Mouse (Mus musculus) heart, embryonic 14.5 days (tissue): Measurements from ENCODE around the gene 1700029P11Rik. TPM values are rescaled to one million over a fixed set of nuclear protein-coding genes. Genes with fewer than 3 reads are reported as not detected.

Source experiments
- ATAC-seq: fragments of 200-750 bp; cut with Nextera tagmentation; 2 replicates; pipeline ENCODE4 v1.8.0; 2017; ENCODE audit warnings: low read depth, moderate TSS enrichment; ENCODE audit not compliant: insufficient number of reproducible peaks, insufficient read depth, low FRiP score
- H3K27ac ChIP-seq, 2 experiments: fragments of 200-500 bp in 1 of 2; fragments of 300-500 bp in 1 of 2; sonication (generic) in 1 of 2; replicated peaks in 1 of 2; 2 replicates each; pipeline ENCODE4 v1.5.1; 2012 to 2014; ENCODE audit warnings: low read depth in 2 of 2, low read length in 2 of 2, control low read depth in 1 of 2, mild to moderate bottlenecking in 1 of 2, mixed read lengths in 1 of 2; ENCODE audit not compliant: control insufficient read depth in 1 of 2, insufficient read depth in 1 of 2
- H3K27me3 ChIP-seq: fragments of 300-500 bp; sonication (generic); 2 replicates; pipeline ENCODE4 v1.6.1; 2014; ENCODE audit warnings: mild to moderate bottlenecking, low read length, control low read depth; ENCODE audit not compliant: control insufficient read depth, insufficient read depth
- H3K36me3 ChIP-seq: fragments of 300-500 bp; sonication (generic); 2 replicates; pipeline ENCODE4 v1.6.1; 2014; ENCODE audit warnings: mild to moderate bottlenecking, control low read depth, low read length, mixed read lengths; ENCODE audit not compliant: control insufficient read depth, insufficient read depth
- H3K4me1 ChIP-seq, 2 experiments: fragments of 200-500 bp in 1 of 2; fragments of 300-500 bp in 1 of 2; sonication (generic) in 1 of 2; 2 replicates each; pipeline ENCODE4 v1.6.1; 2012 to 2014; ENCODE audit warnings: low read length in 2 of 2, control low read depth in 1 of 2, mixed read lengths in 1 of 2; ENCODE audit not compliant: control insufficient read depth in 2 of 2, insufficient read depth in 2 of 2
- H3K4me2 ChIP-seq: fragments of 300-500 bp; sonication (generic); 2 replicates; pipeline ENCODE4 v1.6.1; 2014; ENCODE audit warnings: mild to moderate bottlenecking, low read length
- H3K4me3 ChIP-seq, 2 experiments: fragments of 200-500 bp in 1 of 2; fragments of 300-500 bp in 1 of 2; sonication (generic) in 1 of 2; 2 replicates each; pipeline ENCODE4 v1.5.1; 2012 to 2014; ENCODE audit warnings: low read length in 2 of 2, mild to moderate bottlenecking in 2 of 2, control low read depth in 1 of 2, low read depth in 1 of 2, moderate library complexity in 1 of 2; ENCODE audit not compliant: control insufficient read depth in 1 of 2, insufficient read depth in 1 of 2
- H3K9ac ChIP-seq: fragments of 300-500 bp; sonication (generic); 2 replicates; pipeline ENCODE4 v1.6.1; 2014; ENCODE audit warnings: mild to moderate bottlenecking, low read length
- H3K9me3 ChIP-seq: fragments of 300-500 bp; sonication (generic); 2 replicates; pipeline ENCODE4 v1.6.1; 2016; ENCODE audit warnings: low read length, control low read depth; ENCODE audit not compliant: control insufficient read depth
- WGBS: fragments of 180-500 bp; shearing (Covaris S2); extraction: QIAGEN DNeasy Blood & Tissue Kit; methylation state at CpG from one replicate; pipeline ENCODE4 v1.1.7; 2014; 5-methylcytosine and 5-hydroxymethylcytosine counted together
- polyA plus RNA-seq: library from polyadenylated mRNA; unstranded; fragments of >200 nt; fragmentation: Nextera tagmentation; extraction: Ambion mirVana; gene quantifications from 2 replicates; pipeline ENCODE4 v1.2.1, GENCODE M21; 2014

1700029P11Rik gene
- polyA plus RNA-seq, 1 experiment from 2014 or later = not detected

DNA sequence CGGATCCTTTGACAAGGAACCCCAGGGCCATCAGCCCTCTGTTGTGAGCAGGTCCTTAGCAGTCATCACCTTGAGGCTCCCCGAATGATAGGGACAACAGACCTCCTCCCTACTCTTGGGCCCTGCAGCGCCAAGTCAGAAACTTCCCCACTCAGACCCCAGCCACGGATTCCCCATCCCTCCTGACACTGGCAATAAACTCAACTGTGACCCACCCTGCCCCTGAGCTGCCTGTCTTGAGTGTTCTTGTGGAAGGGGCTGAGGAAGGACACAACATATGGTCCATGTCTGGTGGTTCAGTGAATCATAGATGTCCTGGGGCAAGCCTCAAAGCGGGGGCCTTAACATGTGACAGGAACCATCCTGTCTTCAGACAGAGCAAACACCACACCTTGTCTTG, 29.6 kb upstream of the 1700029P11Rik start:
- Histone ChIP-seq H3K9ac (no peak overlapping the region), H3K36me3 (peaks cover 21% of the 10 kb centered on the region), H3K4me1 (no peaks in the 10 kb centered on the region), H3K27ac (no peak overlapping the region), H3K9me3 (no peaks in the 10 kb centered on the region), H3K27me3 (no peaks in the 10 kb centered on the region), H3K4me3 (no peak overlapping the region), H3K4me2 (no peak overlapping the region)
- ATAC-seq = no peak
- WGBS = 82% methylated on average over 5 of the region's 5 CpGs

- peaks cover 21% of the 10 kb centered on the region for H3K36me3 ChIP-seq
- H3K4me1 ChIP-seq = no peaks in the 10 kb centered on the region
- H3K4me3 ChIP-seq = no peak overlapping the region
- WGBS = 88% methylated on average over 9 of the region's 9 CpGs
- no peaks in the 10 kb centered on the region for H3K27me3 ChIP-seq
- no peaks in the 10 kb centered on the region for H3K9me3 ChIP-seq
- H3K4me2 ChIP-seq = no peak overlapping the region
- no peak for ATAC-seq
- H3K27ac ChIP-seq = no peak overlapping the region
- H3K9ac ChIP-seq = no peak overlapping the region
Observed at GRCm38 (mm10) chr15:81951159-81951558, 29.2 kb upstream of the 1700029P11Rik start.

GRCm38 (mm10) chr15:81952310-81952709, 28.0 kb upstream of the 1700029P11Rik start:
- H3K9ac ChIP-seq = no peak overlapping the region
- no peak overlapping the region for H3K4me3 ChIP-seq
- 77% methylated on average over 4 of the region's 4 CpGs for WGBS
- no peak for ATAC-seq
- no peaks in the 10 kb centered on the region for H3K9me3 ChIP-seq
- no peaks in the 10 kb centered on the region for H3K4me1 ChIP-seq
- H3K4me2 ChIP-seq = no peak overlapping the region
- no peaks in the 10 kb centered on the region for H3K27me3 ChIP-seq
- peaks cover 21% of the 10 kb centered on the region for H3K36me3 ChIP-seq
- H3K27ac ChIP-seq = no peak overlapping the region

DNA sequence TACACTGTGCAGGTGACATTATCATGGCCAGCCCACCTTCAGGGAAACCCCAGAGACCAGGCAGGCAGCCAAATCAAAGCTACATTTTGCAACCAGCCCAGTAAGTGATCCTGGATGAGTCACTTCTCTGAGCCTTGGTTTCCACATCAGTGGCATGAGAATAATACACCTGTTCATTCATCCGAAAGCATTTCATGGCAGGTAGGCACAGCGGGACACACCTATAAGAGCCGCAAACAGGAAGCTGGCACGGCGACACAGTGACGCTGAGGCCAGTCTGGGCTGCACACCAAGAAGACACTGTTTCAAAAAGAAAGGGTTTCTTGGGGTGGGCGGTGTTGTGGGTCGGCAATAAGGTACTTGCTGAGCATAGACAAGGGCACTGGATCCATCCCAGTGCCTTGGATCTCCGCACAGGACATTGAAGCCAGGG, 26.2 kb upstream of the 1700029P11Rik start:
- Histone ChIP-seq H3K27ac (no peak overlapping the region), H3K36me3 (peaks cover 21% of the 10 kb centered on the region), H3K9me3 (no peaks in the 10 kb centered on the region), H3K4me3 (no peak overlapping the region), H3K9ac (no peak overlapping the region), H3K27me3 (no peaks in the 10 kb centered on the region), H3K4me1 (no peaks in the 10 kb centered on the region), H3K4me2 (no peak overlapping the region)
- 95% methylated on average over 9 of the region's 9 CpGs for WGBS
- ATAC-seq = no peak

DNA sequence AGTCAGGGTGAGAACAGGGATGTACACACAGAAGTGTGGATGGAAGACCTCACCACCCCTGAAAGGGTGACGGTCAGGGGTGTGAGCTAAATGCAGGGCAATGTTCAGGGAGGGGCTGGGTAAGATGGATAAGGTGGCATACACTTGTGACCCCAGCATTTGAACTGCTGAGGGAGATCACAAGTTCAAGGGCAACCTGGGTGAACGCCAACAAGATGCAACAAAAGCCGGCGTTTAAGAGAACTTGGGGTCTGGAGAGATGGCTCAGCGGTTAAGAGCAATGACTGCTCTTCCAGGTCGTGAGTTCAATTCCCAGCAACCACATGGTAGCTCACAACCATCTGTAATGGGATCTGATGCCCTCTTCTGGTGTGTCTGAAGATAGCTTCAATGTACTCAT, 25.6 kb upstream of the 1700029P11Rik start:
- H3K36me3 ChIP-seq = peaks cover 21% of the 10 kb centered on the region
- ATAC-seq = no peak
- H3K9me3 ChIP-seq = no peaks in the 10 kb centered on the region
- 92% methylated on average over 6 of the region's 6 CpGs for WGBS
- H3K27ac ChIP-seq = no peak overlapping the region
- no peak overlapping the region for H3K9ac ChIP-seq
- 0 out of 4 replicates have a peak, but pooled peaks cover 0 to 5% of the 10 kb centered on the region in 2 experiments for H3K4me1 ChIP-seq
- no peak overlapping the region for H3K4me2 ChIP-seq
- no peak overlapping the region for H3K4me3 ChIP-seq
- no peaks in the 10 kb centered on the region for H3K27me3 ChIP-seq

- no peak for ATAC-seq
- Histone ChIP-seq H3K36me3 (peaks cover 21% of the 10 kb centered on the region), H3K9me3 (no peaks in the 10 kb centered on the region), H3K27ac (no peak overlapping the region), H3K4me1 (0 out of 4 replicates have a peak, but pooled peaks cover 0 to 6% of the 10 kb centered on the region in 2 experiments), H3K27me3 (no peaks in the 10 kb centered on the region), H3K4me2 (no peak overlapping the region), H3K4me3 (no peak overlapping the region), H3K9ac (no peak overlapping the region)
- 90% methylated on average over 15 of the region's 15 CpGs for WGBS
Observed at GRCm38 (mm10) chr15:81955414-81955813, 24.9 kb upstream of the 1700029P11Rik start.

- Histone ChIP-seq H3K9me3 (no peaks in the 10 kb centered on the region), H3K4me3 (no peak overlapping the region), H3K4me1 (0 out of 4 replicates have a peak, but pooled peaks cover 0 to 6% of the 10 kb centered on the region in 2 experiments), H3K27me3 (no peaks in the 10 kb centered on the region), H3K36me3 (peaks cover 16% of the 10 kb centered on the region), H3K27ac (no peak overlapping the region), H3K4me2 (no peak overlapping the region), H3K9ac (no peak overlapping the region)
- no peak for ATAC-seq
- whole genome bisulfite sequencing = 64% methylated on average over 8 of the region's 8 CpGs
Observed at GRCm38 (mm10) chr15:81956457-81956856, 23.9 kb upstream of the 1700029P11Rik start.

GRCm38 (mm10) chr15:81957598-81957997, 22.7 kb upstream of the 1700029P11Rik start:
- Histone ChIP-seq H3K9me3 (no peaks in the 10 kb centered on the region), H3K4me2 (no peak overlapping the region), H3K4me1 (0 out of 4 replicates have a peak, but pooled peaks cover 0 to 6% of the 10 kb centered on the region in 2 experiments), H3K36me3 (peaks cover 13% of the 10 kb centered on the region), H3K9ac (no peak overlapping the region), H3K27me3 (no peaks in the 10 kb centered on the region), H3K4me3 (no peak overlapping the region), H3K27ac (no peak overlapping the region)
- ATAC-seq = no peak
- WGBS = 86% methylated on average over 11 of the region's 11 CpGs
